Mouse (Mus musculus) liver, embryonic 14.5 days (tissue): ENCODE data around the gene Morn5.

Experiments
- CTCF ChIP-seq: IDR thresholded peaks from 2 replicates; pipeline ENCODE4 v1.5.1; 2016; ENCODE audit warnings: antibody characterized with exemption, low read depth, control low read depth
- EP300 ChIP-seq: IDR thresholded peaks from 2 replicates; pipeline ENCODE4 v1.6.1; 2016; ENCODE audit warnings: antibody characterized with exemption, low read depth

DNA sequence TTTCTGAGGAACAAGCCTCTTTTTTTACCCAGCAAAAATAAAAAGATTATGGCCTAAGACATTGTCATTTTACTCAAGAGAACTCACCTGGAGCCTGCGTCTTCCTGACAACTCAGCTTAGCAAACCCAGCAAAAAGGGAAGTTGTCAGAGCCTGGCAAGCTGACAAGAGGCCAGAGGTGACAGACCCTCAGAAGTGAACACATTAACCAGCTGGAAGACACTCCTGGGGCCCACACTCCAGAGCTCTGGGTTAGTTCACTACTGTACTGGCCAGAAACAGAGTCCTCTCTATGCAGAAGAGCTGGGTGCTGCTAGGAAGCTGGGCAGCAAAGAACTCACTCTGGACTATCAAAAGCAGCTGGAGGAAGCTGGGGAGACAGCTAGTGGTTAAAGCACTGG, 8.4 kb upstream of the Morn5 start:
- TF ChIP-seq CTCF: no peak
- no peak for TF ChIP-seq EP300
